Mouse (Mus musculus): ENCODE measurements around the gene Fhit. TPM values are rescaled to one million over a fixed set of nuclear protein-coding genes. Genes with fewer than 3 reads are reported as not detected.
A peak's percentile ranks its signal among the peaks of the same experiment; 100 is the strongest.
"Not testable (repeated sequence)": the region's sequence is repeated elsewhere in the genome, so short reads cannot be mapped to it uniquely, and the experiment has no call there.

The Fhit gene
- total RNA-seq, 2 experiments from 2014 or later = 6.2 to 7.2 TPM

DNA sequence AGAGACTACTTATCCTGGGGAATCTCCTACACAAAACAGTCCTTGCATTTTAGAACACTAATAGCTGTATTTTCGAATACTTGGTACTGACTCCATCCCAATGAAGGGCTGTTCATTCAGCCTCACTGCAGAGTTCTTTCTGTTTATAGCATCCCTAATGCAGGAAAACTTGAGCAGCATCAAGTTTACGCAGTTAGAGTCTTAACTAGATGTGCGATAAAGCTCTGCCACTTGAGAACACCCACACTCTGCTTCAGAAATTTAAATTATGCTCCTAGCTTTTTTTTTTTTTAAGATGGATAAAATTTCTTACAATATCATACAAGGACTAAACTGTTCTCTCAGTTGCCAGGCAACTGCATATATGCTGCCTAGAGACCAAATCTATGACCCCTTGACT is 183.2 kb downstream of the Fhit start:
- intact Hi-C loops (cut with DNase I) = no loop called here
- DNase-seq (ENCODE audit: low spot score in 2 of 2) = peak; percentile 20 to 66

DNA sequence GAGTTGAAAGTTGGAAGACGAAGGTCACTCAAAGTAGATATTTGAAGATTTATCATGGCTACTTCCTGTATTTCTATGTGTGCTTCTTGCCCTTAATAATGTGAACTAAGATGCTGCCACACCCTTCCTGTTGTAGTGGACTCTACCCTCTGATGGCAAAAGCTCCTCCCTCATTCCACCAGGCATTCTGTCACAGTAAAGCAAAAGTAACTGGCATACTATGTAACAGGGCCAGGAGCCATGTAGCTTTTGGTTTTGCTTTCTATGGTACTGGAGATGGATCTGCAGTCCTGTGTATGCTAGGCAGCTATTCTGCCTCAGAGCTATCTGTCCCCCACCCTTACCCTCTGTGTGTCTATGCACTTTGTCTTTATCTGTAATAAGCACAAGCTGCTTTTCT is 220.2 kb downstream of the Fhit start:
- no peak for DNase-seq (ENCODE audit: low spot score in 2 of 2)
- intact Hi-C loops (cut with DNase I) = no loop called here

DNA sequence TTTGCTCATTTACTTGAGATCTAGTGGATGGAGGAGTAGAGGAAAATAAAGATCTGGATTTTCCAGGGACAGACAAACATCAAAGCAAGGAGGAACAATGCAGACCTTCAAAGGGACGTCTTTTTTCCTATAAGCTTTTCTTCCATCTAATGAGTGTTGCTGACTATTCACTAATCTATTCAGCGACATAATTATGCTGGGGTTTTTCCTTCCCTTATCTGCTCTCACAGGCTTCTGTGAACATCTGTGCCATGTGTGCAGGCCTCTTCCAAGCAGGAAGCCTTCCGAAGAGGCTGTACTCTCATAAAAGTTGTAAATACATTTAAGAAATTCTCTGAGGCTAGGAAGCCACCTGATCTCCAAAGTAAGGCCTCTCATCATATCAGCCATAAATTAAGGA is 228.2 kb downstream of the Fhit start:
- intact Hi-C loops (cut with DNase I) = no loop called here
- DNase-seq (ENCODE audit: low spot score in 2 of 2) = no peak

DNA sequence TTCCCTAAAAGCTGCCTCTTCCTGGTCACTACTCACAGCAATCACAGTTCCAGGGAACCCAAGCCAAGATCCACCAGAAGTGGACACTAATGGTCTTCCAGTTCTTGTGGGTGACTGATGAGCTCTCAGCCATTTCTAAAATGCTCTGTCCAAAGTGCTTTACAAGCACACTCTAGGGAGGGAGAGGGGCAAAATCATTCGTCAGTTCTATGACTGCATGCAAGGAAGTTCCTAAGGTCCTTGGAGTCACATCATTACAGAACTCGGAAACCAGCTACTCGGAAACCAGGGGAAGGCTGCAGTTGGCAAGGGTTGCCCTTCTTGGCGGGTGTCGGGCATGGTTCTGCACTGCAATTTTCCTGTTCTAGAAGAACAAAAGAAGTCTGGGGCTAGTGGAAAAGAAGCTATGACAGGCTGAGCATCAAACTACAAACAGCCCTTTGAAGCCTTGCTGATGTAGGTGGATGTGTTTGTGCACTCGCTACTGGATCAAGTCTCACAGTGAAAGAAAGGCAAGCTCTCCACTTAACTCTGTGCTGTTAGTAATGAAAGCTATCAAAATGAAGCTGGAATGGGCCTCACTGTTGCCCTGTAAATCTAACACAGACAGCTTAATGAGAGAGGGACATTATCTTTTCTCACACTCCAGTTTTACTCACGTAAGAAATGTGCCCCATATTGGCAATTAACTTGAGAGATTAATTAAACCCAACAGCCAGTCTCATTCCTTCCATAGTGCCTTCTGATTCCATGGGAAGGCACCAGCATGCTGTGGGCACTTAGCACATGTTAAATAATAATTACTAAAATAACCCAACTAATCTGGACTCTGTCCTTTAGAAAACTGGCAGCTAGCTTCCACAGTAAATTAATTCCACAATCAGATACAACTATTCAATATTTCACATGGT is 243.7 kb downstream of the Fhit start:
- DNase-seq (ENCODE audit: low spot score in 2 of 2) = no peak
- intact Hi-C loops (cut with DNase I) = no loop called here

DNA sequence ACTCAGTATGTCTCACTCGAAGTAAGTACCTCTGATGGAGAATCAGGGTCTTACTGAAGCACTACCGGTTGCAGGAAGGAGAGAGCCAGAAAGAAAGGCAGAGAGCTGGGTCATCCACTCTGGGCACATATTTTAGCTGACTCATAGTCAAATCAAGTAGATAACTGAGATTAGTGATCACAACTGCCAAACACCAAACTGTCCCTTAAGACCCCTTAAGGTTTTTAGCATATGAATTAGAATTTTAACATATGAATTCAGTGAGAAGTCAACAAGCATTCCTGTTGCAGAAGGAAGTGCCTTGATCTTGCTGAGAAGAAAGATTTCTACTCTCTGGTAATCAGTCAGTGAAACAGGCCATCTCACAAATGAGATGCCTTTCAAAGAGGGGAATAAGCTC is 253.8 kb downstream of the Fhit start:
- intact Hi-C loops (cut with DNase I) = no loop called here
- no peak for DNase-seq (ENCODE audit: low spot score in 2 of 2)

DNA sequence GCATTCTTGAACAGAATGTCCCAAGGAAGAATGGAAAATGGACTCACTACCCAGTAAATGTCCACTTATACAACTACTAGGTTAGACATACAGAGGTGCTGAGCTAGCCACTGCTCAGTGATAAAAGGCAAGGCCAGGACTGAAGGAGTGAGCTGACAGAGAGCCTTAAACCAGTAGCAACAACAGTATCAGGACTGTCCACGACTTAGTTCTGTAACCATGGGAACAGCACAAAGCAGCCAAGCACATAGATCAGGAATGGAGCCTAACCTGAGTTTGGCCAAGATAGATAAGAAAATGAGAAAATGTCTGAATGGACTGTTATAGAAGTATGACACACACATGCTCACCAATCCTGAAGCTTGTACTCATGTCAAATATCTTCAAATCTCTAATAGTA is 279.1 kb downstream of the Fhit start:
- intact Hi-C loops (cut with DNase I) = no loop called here
- DNase-seq (ENCODE audit: low spot score in 2 of 2) = no peak

DNA sequence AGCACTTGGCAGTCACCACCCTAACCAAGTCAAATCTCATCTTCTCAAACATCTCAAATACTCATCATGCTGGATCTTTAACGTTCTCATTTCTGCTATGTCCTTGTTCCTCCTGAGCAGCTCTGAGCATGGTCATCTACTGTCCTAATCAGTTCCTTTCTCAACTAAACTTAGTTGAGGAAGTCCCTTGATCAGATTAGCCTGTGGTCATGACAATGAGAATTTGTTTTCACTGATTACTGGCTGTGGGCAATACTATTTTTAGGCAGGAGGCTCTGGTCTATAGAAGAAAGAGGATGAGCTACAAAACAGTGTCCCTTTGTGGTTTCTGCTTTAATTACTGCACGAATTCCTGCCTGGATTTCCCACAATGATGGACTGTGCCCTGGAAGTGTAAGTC is 281.1 kb downstream of the Fhit start:
- DNase-seq (ENCODE audit: low spot score in 2 of 2) = no peak
- intact Hi-C loops (cut with DNase I) = no loop called here

DNA sequence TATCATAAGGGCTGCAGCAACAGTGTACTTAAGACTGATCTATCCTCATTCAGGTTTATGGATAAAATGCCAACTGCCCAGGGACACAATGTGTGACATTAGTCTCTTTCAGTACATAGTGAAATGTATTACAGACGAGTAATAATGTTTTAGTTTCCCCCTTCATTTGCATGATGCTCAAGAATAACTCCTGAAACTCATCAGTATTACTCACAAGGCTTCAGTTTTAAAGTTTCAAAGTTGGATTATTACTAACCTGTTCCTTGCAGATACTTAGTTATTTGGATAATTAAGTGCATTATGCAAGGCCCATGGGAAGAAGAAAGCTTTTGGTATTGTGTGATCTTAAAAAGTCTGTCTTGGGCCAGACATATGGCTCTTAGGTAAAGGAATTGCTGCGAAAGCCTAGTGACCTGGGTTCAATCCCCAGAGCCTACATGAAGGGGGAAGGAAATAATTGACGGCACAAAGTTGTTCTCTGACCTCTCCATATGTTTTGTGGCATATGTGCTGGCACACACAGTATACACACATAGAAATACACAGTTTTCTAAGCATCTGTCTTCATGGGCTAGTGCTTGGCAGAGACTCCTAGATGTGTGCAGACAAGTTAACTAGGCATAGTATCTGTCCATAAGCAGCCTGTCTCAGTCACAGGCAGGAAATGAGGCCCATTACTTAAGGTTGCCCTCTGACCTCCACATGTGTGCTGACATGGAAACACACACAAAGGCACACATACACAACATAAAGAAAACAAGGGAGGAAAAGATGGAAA is 287.1 kb downstream of the Fhit start:
- intact Hi-C loops (cut with DNase I) = no loop called here
- DNase-seq (ENCODE audit: low spot score in 2 of 2) = no peak

DNA sequence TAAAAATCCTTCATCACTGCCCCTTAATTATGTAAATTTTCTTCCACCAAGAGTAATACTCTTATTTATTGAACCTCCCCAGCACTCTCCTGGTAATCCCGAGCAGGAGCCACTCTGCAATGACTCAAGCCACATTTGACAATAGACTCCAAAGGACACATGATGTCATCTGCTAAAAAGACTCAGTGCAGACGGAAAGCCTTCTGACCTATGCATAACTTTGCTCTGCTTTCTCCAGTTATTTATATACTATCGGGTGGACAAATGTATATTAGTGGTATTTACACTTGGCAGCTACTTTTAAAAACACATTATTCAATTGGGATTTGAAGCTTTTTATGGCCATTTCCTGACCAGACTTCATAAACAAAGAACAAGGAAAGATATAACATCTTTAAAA is 304.2 kb downstream of the Fhit start:
- DNase-seq (ENCODE audit: low spot score in 2 of 2) = no peak
- intact Hi-C loops (cut with DNase I) = no loop called here

DNA sequence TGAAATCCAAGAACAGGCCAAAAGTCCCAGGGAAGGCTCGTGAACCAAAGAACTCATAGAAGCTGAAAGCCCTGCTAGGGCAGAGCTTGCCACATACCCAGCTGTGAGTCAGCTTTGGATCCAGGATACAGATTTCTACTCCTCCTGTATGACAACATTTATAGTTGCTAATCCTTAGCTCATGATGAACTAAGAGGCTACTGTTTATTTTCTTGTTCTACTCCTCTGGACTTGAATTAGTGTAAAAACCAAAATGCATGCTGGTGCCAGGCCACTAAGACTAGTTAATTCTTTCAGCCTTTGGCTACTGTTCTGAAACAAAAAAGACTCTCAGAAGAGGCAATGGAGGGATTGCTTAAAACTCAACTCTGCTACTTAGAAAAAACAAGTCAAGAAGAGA is 309.9 kb downstream of the Fhit start:
- intact Hi-C loops (cut with DNase I) = no loop called here

DNA sequence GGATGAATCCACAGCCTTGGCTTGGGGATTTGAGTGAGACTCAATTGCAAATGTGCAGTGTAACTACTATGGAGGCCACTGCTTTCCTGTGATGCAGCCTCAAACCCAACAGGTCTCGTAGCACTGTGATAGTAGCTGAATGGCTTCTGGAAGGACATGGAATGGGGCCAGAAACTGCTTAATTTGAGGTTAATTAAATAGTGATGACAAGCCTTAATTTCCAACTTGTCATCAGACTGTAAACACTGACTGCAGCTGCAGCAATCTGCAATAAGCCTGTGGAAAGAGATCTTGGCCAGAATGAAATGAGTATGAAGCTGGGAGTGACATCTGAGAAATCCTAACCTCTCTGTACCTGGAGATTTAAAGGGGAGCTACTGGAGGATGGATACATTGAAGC is 325.8 kb downstream of the Fhit start:
- intact Hi-C loops (cut with DNase I) = no loop called here
- DNase-seq (ENCODE audit: low spot score in 2 of 2) = no peak

More for the DNA sequence above, 309.9 kb downstream of the Fhit start:
- no peak for DNase-seq (ENCODE audit: low spot score in 2 of 2)

DNA sequence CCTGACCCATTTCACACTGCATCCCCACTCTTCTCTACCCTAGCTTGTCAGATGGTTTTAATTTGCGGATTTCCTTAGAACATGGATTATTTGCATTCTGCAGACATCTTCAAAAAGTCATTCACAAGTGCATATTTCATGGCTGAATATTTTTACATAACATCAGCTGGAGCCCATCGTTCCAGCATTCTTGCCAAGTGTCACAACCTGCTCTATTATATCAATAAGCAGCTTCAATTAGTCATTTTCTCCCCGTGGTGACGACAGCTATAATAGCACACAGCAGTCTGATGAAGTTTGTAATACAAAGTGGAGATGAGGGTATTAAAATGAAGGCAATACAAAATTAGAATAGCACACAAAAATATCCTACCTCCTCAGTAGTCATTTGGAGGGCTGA is 337.0 kb downstream of the Fhit start:
- intact Hi-C loops (cut with DNase I) = no loop called here
- no peak for DNase-seq (ENCODE audit: low spot score in 2 of 2)

DNA sequence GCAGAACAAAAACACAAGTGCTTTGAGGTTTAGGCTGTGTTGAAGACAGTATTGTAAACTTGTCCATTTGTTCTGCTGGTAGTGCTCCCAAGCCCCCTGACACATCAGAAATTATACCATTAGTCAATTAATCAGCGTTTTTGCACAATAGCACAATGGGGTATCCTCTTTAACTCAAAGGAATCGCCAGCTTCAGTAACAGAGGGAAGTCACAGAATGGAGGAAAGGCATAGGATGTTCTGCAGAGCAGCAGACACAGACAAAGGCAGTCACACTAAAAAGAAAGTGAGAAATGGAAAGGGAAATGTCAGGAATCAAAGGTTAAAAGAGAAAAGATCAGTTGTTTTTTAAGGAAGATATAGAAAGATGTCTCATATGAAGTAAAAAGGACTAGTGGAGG is 348.3 kb downstream of the Fhit start:
- no peak for DNase-seq (ENCODE audit: low spot score in 2 of 2)
- intact Hi-C loops (cut with DNase I) = no loop called here

DNA sequence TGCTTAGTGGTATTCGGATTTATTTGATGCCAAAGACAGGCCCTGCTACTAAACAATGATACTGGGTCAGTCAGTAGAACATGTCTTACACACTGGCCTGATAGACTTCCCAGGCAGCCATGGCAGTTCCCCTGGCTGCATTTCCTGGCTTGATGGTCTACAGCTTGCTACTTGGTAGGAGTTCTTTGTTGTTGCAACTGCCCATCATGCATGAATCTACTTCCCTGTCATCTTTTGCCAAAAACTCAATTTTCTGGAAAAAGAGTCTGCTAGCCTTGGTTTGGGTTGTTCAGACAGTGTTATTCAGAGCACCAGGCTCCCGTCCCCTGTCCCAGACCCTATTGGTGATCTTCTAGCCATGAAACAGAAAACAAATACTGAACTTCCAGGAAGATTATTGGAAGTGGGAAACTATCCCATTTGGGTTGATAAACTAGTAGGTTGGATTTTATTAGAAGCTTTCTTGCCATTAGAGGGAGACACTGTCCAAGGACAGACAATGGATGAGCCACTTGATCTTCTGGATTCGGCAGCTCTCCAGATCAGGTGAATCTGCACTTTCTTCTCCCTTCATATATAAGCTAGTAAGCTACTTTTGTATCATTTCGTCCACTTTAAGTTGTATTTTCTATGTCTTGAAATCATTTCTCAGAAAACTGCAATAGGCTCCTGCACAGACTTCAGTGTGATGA is 363.2 kb downstream of the Fhit start:
- intact Hi-C loops (cut with DNase I) = no loop called here
- no peak for DNase-seq (ENCODE audit: low spot score in 2 of 2)

DNA sequence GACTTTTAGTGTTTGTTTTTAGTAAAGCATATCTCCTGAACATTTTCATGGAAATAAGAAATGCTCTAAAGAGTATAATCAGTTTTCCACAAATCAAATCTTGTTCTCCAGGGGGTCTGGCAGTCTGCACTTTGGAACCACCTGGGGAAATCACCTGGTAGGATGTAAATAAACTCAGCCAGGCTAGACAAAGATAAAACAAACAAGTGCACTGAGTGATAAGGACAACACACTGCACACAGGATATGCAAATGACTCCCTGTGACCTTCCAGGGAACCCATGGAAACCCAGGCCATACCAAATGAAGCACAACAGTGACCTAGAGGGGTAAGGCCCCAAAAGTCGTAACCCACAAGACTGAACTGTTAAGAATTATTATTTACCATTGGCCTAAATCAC is 364.2 kb downstream of the Fhit start:
- DNase-seq (ENCODE audit: low spot score in 2 of 2) = no peak
- intact Hi-C loops (cut with DNase I) = no loop called here

DNA sequence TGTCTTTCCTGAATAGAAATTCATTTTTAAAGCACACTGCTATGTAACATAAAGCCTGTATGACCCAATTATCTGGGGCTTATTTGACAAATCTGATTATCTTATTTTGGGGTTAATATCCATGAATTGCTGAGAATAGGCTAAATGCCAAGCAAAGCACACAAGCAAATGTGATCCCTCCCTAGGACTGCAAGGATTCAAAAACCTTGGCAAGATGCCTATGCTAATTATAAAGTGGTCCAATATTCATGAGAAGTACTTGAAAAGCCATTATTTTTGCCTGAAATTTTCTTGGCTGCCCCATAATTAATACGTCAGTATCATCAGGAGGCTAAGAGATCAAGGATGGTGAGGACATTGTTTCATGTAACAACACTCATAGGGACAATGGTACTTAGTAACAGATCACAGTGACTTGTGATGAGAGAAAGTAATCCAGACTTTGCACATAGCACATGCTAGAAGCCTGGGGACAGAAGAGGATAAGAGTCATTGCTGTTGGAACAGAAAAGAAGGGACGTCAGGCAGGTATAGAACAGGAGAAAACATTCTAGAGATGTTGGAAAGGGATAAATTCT is 366.2 kb downstream of the Fhit start:
- DNase-seq (ENCODE audit: low spot score in 2 of 2) = no peak
- intact Hi-C loops (cut with DNase I) = no loop called here

DNA sequence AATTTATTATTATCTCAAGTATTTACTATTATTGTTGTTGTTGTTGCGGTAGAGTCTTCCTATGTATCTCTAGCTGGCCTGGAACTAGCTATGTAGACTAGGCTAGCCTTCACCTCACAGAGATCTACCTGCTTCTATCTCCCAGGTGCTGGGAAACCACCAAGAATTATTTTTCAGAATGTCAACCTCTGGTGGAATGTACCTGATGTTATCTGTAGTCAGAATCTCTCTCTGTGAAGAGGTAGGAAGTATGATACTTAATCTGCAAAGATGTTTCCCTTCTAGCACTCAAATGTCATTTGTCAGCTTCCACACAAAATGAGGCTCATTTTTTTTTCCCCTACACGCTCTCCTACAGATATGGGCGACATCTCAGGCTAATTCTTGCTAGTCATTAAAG is 377.9 kb downstream of the Fhit start:
- DNase-seq (ENCODE audit: low spot score in 2 of 2) = no peak
- intact Hi-C loops (cut with DNase I) = no loop called here

DNA sequence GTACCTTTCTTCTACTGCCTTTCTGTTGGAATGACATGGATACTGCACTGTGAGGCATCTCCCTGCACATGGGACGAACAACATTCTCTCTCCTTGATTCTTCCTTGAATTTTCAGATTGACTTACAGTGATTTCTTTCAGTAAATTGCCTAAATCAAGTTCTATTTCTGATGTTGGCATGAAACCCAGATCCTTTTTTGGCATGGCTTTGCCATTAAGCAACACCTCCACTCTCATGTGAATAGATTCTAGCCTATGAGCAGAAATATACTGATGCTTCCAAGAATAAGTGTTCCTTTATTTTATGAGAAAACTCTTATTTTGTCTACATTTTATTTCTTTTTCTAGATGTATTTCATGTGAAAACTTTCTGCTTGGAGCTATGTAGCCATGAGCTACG is 383.1 kb downstream of the Fhit start:
- intact Hi-C loops (cut with DNase I) = no loop called here
- DNase-seq (ENCODE audit: low spot score in 2 of 2) = peak in 1 of 2 experiments; percentile 76

DNA sequence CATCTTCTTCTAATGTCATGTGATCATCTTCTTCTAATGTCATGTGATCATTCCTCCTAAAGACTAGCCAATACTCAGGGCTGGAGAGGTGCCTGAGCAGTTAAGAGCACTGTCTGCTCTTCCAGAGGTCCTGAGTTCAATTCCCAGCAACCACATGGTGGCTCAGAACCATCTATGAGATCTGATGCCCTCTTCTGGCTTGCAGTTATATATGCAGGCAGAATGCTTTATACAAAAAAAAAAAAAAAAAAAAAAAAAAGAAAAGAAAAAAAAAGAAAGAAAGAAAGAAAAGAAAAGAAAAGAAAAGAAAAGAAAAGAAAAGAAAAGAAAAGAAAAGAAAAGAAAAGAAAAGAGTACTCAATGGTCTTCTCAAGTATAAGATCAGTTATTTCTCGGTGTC is 407.0 kb downstream of the Fhit start:
- intact Hi-C loops (cut with DNase I); DNase-seq (ENCODE audit: low spot score in 2 of 2): not testable (repeated sequence)

DNA sequence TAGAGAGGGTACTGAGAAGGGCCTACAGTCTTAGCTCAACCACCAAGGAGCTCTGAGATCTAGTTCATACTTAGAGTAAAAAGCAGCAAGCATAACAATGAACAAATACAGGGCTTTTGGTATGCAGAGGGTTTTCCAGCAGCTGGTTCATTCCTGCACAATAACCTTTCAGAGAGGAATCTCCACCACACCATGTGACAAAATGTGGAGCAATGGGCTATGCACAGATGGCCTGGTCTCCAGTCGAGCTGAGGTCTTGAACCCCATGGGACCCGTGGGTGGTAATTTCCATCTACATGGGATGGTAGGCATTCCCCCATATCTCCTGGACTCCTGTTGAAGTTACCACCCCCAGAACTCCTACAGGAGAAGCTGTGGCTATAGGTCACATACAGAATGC is 423.8 kb downstream of the Fhit start:
- intact Hi-C loops (cut with DNase I) = no loop called here
- no peak for DNase-seq (ENCODE audit: low spot score in 2 of 2)
